Mouse (Mus musculus) left cerebral cortex, postnatal 36 days (tissue): ENCODE measurements around the gene Arhgef28. TPM values are rescaled to one million over a fixed set of nuclear protein-coding genes. Genes with fewer than 3 reads are reported as not detected.

Experiments used
- DNase-seq, 2 experiments: peaks; one replicate each; pipeline ENCODE4 v3.0.0; 2021 to 2022; ENCODE audit warnings: low spot score in 2 of 2, mixed read lengths in 1 of 2
- intact Hi-C: fragments of 180-260 bp; cut with DNase I; formaldehyde crosslinking; loops from one replicate; pipeline ENCODE4 v1.15.1; 2025
- total RNA-seq, 2 experiments: library from RNA; stranded (reverse); gene quantifications; 2 replicates each; pipeline ENCODE4 v1.2.3; 2021

Gene Arhgef28
- total RNA-seq, 2 experiments from 2014 or later = 33.0 to 40.7 TPM

DNA sequence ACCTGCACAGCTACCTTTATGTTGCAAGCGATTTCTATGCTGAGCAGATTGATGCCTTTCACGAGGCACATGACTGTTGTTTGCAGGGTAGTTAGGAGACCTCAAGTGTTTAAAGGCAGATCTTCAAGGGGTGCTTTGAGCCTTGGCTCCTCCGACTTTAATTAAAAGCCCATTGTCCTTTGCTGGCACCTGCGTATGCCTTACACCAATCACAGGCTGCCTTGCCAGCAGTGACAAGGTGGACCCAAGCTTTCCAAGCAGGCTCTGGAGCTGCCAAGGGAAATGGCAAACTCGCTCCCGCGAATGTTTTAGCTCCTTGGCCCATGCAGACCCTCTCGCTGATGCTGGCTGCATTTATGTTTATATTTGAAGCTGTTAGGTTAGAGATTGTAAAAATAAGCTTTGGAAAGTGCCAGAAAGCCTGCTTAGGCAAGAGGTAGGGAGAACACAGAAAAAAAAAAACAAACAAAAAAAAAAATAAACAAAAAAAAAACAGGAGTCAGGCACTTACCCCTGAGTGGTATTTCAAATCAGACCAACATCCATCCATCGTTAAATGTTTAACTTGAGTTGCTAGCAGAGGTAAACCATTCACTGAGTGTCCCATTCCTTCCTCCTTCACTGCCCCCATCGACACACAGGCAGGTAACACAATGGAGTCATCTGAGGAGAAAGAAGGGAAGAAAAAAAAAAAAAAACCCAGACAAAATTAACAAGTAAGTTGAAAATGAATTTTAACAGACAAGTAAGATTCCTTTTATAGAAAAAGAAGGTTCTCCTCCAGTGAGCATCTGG, 313.0 kb downstream of the Arhgef28 start:
- no peak for DNase-seq
- intact Hi-C loops = no loop called here

DNA sequence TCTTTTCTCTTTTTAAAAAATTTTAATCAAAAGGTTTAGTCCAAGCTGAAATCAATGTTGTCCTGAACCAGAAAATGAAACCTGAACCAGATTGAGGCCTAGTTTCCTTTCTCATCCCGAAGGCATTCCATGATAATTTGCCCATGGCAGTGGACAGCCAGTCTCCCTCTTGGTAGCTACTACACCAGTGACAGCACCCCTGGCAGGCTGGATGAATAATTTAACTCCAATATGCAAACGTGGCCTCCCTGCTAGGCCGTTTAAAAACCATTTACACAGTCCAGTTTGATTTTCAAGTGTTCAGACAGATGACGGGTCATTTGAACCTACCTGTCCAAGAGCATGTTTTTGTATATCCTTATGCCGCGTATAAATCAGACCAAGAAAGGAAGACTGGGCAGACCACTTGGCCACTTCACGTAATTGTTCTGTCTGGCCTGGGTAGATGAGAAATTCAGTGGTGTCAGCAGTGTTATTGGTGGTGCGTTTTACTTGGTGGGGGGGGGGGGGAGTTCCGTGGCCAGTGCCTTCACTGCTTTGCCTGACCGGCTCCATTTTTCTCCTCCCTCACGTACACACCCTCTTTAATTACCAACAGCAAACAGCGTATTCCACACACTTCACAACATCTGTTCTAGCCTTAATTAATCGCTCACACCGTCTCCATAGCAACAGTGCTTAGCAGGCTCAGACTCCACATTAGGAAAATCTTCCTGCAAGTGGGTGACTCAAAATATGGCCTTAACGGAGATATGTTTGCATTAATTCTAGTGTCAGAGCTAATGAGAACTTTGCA, 314.0 kb downstream of the Arhgef28 start:
- intact Hi-C loops = no loop called here
- no peak for DNase-seq

DNA sequence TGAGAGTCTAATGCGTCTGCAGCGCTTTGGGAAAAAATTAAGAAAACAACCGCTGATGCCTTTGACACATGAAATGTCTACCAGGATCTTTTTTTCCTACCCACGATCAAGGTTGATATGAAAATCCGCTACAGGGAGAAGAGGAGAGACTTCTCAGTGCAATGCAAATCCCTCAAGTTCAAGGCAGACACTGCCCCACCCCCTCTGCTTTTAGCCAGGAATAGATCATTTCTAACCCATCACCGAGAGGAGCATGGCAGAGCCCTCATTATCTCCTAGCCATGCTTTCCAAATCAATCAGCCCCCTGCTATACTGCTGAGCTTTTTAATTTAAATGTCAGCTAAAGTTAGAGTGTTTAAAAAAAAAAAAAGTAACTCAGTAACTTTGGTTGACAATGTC, 318.2 kb downstream of the Arhgef28 start:
- no peak for DNase-seq
- intact Hi-C loops = no loop called here

DNA sequence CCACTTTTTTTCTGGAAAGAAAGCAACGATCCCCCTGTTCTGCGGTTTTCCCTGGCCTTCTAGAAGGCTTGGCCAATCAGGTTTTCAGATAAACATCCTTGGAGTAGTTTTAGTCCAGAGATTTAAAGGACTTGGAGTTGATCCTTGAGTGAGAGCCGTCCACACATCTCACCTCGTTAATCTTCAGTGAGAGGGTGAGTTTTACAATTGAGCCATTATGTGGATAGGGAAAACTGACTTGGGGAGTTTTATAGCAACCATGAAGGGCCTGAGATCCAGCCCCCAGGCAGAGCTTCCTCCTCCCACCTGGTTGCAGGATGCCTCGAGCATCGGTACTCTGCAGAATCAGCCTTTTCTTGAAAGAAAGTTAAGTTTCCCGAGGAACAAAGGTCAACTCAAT, 318.7 kb downstream of the Arhgef28 start:
- no peak for DNase-seq
- intact Hi-C loops = no loop called here

DNA sequence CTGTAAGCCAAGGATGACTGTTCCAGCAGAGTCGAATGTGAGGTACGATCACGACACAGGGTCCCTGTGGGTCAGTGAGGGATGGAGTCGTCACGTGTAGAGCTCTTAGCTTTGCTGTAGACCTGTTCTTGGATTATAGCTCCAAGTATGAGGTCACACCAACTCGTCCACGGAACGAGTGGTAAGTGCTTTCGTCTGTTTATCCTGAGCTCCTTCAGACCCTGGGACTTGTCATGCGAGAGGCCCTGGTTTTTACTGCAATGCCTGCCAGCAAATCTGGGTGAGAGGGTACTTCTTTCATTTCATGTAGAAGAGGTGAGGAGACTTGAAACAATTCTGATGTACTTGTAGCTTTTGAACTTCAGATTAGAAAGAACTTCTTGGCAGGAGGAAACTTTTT, 322.6 kb downstream of the Arhgef28 start:
- intact Hi-C loops = no loop called here
- DNase-seq = no peak

DNA sequence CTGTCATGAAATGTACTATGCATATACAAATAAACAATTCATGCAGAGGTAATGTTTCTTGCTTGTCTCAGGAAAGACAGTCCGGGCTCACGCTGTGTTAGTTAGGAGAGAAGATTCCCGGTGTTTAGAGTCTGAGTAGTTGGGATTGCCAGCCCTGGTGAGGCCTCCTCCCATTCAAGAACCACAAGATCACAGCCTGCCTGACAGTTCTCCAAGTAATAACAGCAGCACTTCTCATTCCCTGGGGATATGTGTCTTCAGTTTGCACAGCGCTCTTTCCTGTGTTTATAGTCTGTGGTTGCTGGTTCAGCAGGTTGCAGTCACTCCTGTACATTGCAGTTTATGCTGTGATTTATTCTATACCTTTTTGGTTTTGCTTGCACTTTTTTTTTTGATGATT, 329.8 kb downstream of the Arhgef28 start:
- no peak for DNase-seq
- intact Hi-C loops = no loop called here

DNA sequence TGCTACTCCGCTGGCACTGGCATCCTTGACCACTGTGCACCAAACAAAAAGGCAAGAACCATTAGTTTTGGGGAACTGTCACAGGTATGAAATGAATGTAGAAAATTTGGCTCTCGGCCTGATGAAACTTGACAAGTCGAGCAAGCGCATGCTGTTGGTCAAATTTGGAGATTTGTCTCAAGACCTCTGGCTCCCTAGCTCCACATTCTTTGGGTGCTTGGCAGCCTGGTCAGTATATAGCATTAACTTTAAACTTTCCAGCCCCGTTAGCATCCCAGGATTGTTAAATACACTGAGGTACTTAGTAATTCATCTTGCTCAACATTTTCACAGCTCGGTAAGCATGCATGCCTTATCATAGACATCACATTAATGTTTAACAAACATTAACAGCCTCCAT, 330.2 kb downstream of the Arhgef28 start:
- intact Hi-C loops = no loop called here
- DNase-seq = no peak

DNA sequence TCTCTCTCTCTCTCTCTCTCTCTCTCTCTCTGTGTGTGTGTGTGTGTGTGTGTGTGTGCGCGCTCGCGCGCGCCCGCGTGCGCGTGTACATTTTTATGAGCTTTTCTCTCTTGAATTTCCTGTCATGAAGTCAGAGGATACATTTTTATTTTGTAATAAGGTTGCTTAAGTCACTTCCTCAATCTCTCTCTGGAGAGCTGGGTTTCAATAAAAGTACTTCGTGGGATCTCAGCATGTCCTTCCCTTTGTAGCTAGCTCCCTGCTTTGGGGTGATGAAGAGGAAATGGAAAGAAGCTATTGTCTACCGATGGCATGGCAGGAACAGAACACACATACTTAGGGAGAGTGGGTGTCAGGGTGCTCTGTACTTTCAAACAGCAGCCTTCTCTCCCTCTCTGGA, 336.8 kb downstream of the Arhgef28 start:
- intact Hi-C loops = no loop called here
- no peak for DNase-seq

DNA sequence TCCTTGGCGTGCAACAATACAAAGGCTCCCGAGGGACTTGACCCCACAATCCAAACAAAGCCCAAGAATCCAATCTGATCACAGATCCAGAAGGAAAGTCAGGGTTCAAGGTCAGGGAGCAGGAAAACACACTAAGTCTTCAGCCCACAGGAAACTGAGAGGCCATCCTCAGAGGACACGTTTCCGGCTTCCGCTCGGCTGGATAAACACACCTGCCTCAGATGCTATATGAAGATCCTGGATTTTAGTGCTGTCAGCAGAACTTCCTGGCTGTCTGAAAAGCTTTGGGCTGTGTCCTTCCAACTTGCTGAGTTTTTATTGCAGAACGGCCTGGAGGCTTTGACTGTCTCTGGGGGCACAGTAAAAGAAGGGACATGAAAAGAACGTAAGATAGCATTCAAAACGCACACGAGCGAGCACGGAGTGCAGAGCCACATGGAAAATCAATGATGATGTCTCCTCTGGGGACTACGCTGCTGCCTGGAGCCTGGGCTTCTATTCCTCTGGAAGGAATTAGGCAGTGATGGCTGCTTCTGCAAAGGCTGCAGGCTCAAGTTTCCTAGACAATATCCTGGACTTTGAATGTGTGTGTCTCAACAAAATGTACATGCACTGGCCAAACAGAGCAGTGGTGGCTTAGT, 338.8 kb downstream of the Arhgef28 start:
- DNase-seq = no peak
- intact Hi-C loops = no loop called here

DNA sequence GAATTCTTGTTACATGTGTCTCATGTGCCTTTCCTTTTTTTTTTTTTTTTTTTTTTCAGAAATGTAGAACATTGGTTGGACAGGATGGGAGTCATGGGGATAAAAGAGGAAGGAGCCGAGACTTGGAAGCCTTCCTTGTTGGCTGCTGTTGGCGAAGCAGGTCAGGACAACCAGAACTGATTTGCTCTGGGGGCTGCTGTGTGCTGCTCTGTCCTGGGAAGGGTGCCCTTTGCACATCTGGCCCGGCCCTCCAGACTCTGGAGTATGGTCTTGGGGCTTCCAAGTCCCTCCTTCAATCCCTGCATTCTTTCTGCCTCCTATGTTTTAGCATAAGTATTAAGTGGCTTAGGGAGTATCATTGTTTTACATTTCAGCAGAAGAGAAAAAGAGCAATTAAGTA, 347.2 kb downstream of the Arhgef28 start:
- intact Hi-C loops = no loop called here
- DNase-seq = no peak

DNA sequence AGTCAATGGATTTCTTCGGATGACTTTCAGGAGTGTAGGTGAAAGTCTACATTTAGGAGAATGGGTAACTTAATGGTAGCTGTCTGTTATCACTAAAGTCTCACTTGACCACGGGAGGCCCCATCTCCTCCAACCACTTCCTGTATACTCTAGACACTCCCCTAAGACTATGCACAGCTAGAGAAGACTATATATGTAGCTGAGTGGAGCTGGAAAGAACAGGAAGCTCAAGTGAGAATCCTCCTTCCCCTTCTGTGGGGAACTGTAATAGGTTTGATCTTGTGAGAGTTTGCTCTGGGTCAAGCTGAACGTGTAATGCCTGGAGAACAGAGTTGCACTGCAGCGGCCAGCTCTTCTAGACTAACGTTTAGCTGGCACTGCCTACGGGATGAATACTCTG, 348.4 kb downstream of the Arhgef28 start:
- intact Hi-C loops = no loop called here
- no peak for DNase-seq

DNA sequence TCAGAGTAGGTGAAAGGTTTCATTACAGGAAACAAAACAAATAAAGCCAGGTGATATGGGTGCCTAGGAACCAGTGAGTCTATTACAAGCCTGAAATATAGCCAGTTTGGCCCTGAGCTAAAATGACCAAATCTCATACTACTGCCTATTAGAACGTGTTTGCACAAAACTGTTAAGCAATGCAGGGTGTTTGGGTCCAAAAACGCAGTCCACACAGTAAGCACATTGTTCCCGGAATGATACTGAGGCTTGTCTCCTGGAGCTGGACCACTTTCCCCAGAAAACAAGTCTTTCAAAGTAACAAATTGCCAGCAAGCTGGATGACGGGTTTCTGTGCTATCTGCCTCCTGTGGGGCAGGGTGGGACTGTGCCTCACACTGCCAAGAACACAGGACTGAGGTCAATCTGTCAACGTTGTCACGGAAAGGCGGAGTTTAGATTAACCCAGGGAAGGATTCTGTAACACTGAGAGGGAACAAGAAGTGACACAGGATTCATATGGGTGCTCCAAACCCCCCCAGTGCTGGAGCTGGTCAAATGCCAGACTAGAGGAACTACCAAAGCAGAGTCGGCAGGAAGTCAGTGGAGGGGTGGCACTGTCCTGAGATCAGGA, 352.8 kb downstream of the Arhgef28 start:
- DNase-seq = no peak
- intact Hi-C loops = no loop called here

Other genes starting within 250 kb of the Arhgef28 start
- gene Utp15, start 56.6 kb upstream of the Arhgef28 start, total RNA-seq = 10 to 100 TPM; 19.5 to 21.2 TPM
- 10 to 100 TPM; 48.3 to 53.0 TPM for gene Ankra2, start 56.6 kb upstream of the Arhgef28 start, total RNA-seq
- gene Gm21976, start 73.4 kb upstream of the Arhgef28 start, total RNA-seq = not detected
- gene Btf3, start 110.6 kb upstream of the Arhgef28 start, total RNA-seq = 100 to 1,000 TPM; 170 to 181 TPM
- gene Foxd1, start 147.8 kb upstream of the Arhgef28 start, total RNA-seq = 1 to 10 TPM; 1.1 to 2.1 TPM